10 mouse cellular contexts compared by ENCODE assay signal in genomic region chr11:64801351-64801750, GRCm38 (mm10).
DNase-seq lines count a peak whose midpoint lies in the region; ATAC-seq and TF ChIP-seq lines count a peak whose summit lies in the region.
"Had no signal": no experiment of that assay in that cellular context is flagged by ENCODE, and none has a peak within 500 bp of the region (broad histone marks: within the 10 kb centered on the region; RNA-seq: fewer than 3 reads in every experiment).

No protein-coding gene starts in this region.

- peak; percentile 18 for DNase-seq in hindbrain, embryonic 10.5 days (ENCODE audit: low spot score)
- no peak for DNase-seq in hindbrain, embryonic 11.5 days (ENCODE audit: low spot score)
- peak; percentile 36 for DNase-seq in embryo, embryonic 10 days (ENCODE audit: low spot score)
- no peak for DNase-seq in right cerebral cortex, postnatal 4 days
- no peak for DNase-seq in layer of hippocampus, adult 2 months (ENCODE audit: low spot score in 2 of 2)
- no peak for DNase-seq in urinary bladder, postnatal 10 days (ENCODE audit: low spot score)
- DNase-seq: gastrocnemius, postnatal 14 days had no signal

- no peak overlapping the region for H3K9ac ChIP-seq in hindbrain, embryonic 11.5 days (ENCODE audit: low read depth, low read length)
- H3K9ac ChIP-seq in limb, embryonic 15.5 days: no peak overlapping the region
- H3K9ac ChIP-seq in stomach, embryonic 15.5 days: no peak overlapping the region

- no peak overlapping the region for H3K4me3 ChIP-seq in hindbrain, embryonic 10.5 days
- H3K4me3 ChIP-seq in hindbrain, embryonic 11.5 days (ENCODE audit: low read depth, low read length): no peak overlapping the region
- no peak overlapping the region for H3K4me3 ChIP-seq in limb, embryonic 15.5 days
- no peak overlapping the region for H3K4me3 ChIP-seq in stomach, embryonic 15.5 days (replicated peaks)
- H3K4me3 ChIP-seq in layer of hippocampus, adult 2 months: no peak overlapping the region

- H3K9me3 ChIP-seq in hindbrain, embryonic 10.5 days: no peaks in the 10 kb centered on the region
- no peaks in the 10 kb centered on the region for H3K9me3 ChIP-seq in hindbrain, embryonic 11.5 days (ENCODE audit: control insufficient read depth, low read length)
- no peaks in the 10 kb centered on the region for H3K9me3 ChIP-seq in limb, embryonic 15.5 days
- no peaks in the 10 kb centered on the region for H3K9me3 ChIP-seq in stomach, embryonic 15.5 days

- H3K36me3 ChIP-seq in hindbrain, embryonic 10.5 days: no peaks in the 10 kb centered on the region
- no peaks in the 10 kb centered on the region for H3K36me3 ChIP-seq in hindbrain, embryonic 11.5 days (ENCODE audit: control insufficient read depth, insufficient read depth, low read length)
- H3K36me3 ChIP-seq in limb, embryonic 15.5 days: no peaks in the 10 kb centered on the region
- no peaks in the 10 kb centered on the region for H3K36me3 ChIP-seq in stomach, embryonic 15.5 days

- no peak for ATAC-seq in hindbrain, embryonic 11.5 days (ENCODE audit: low FRiP score)
- no peak for ATAC-seq in limb, embryonic 15.5 days (ENCODE audit: insufficient number of reproducible peaks, low FRiP score, low TSS enrichment, low read depth)
- peak; percentile 93; the same call in 1 of the 2 replicates for ATAC-seq in stomach, embryonic 15.5 days (ENCODE audit: insufficient read depth, low FRiP score, low read depth)

- H3K27me3 ChIP-seq in hindbrain, embryonic 10.5 days (ENCODE audit: insufficient read depth, poor library complexity, severe bottlenecking): no peaks in the 10 kb centered on the region; the same call in 1 of the 2 replicates
- H3K27me3 ChIP-seq in hindbrain, embryonic 11.5 days (ENCODE audit: control insufficient read depth, insufficient read depth, low read length): no peaks in the 10 kb centered on the region
- peaks cover 9% of the 10 kb centered on the region; the same call in 1 of the 2 replicates for H3K27me3 ChIP-seq in limb, embryonic 15.5 days
- H3K27me3 ChIP-seq in stomach, embryonic 15.5 days (replicated peaks): no peaks in the 10 kb centered on the region
- H3K27me3 ChIP-seq: CH12.LX had no signal

- H3K27ac ChIP-seq in hindbrain, embryonic 10.5 days: peak overlapping the region; percentile 50; the same call in 1 of the 2 replicates
- no peak overlapping the region for H3K27ac ChIP-seq in hindbrain, embryonic 11.5 days (ENCODE audit: low read depth, low read length)
- no peak overlapping the region for H3K27ac ChIP-seq in limb, embryonic 15.5 days
- no peak overlapping the region for H3K27ac ChIP-seq in stomach, embryonic 15.5 days
- H3K27ac ChIP-seq in layer of hippocampus, adult 2 months: no peak overlapping the region

- peaks cover 27% of the 10 kb centered on the region for H3K4me1 ChIP-seq in hindbrain, embryonic 10.5 days (replicated peaks)
- no peaks in the 10 kb centered on the region for H3K4me1 ChIP-seq in hindbrain, embryonic 11.5 days (replicated peaks; ENCODE audit: control insufficient read depth, insufficient read depth, low read length)
- peaks cover 12% of the 10 kb centered on the region for H3K4me1 ChIP-seq in limb, embryonic 15.5 days
- no peaks in the 10 kb centered on the region for H3K4me1 ChIP-seq in stomach, embryonic 15.5 days

- 58% methylated on average over 10 of the region's 10 CpGs for WGBS in hindbrain, embryonic 10.5 days
- 54% methylated on average over 10 of the region's 10 CpGs for WGBS in hindbrain, embryonic 11.5 days
- WGBS in limb, embryonic 15.5 days: 11% methylated on average over 10 of the region's 10 CpGs
- WGBS in stomach, embryonic 15.5 days: 49% methylated on average over 10 of the region's 10 CpGs

- TF ChIP-seq CTCF in layer of hippocampus, adult 2 months (conservative IDR thresholded peaks at IDR 0.05): no peak

- no peak overlapping the region for H3K4me2 ChIP-seq in hindbrain, embryonic 11.5 days (replicated peaks; ENCODE audit: low read depth, low read length)
- H3K4me2 ChIP-seq in limb, embryonic 15.5 days: peak overlapping the region; percentile 34
- H3K4me2 ChIP-seq in stomach, embryonic 15.5 days: no peak overlapping the region

Comparison
In these comparisons a context has a peak if more than half of its experiments do, and no peak if none do; other contexts are left out.
1. DNase-seq: peak in hindbrain, embryonic 10.5 days (single experiment) and embryo, embryonic 10 days (single experiment); none in hindbrain, embryonic 11.5 days (single experiment), right cerebral cortex, postnatal 4 days (single experiment), layer of hippocampus, adult 2 months (0 of 2) and urinary bladder, postnatal 10 days (single experiment).